Mouse (Mus musculus): Measurements from ENCODE around the gene Cd101.

- no peak for TF ChIP-seq CTCF (IDR thresholded peaks at IDR 0.05; ENCODE audit: borderline replicate concordance, extremely low read depth, insufficient read depth, insufficient read length)
- no peak for TF ChIP-seq POLR2A (IDR thresholded peaks at IDR 0.05; ENCODE audit: borderline replicate concordance, extremely low read depth, insufficient read depth, insufficient read length, poor library complexity, severe bottlenecking)
These were observed 39.3 kb upstream of the Cd101 start for GRCm38 (mm10) chr3:101068701-101069100.
